28 mouse cellular contexts compared by ENCODE assay signal in genomic region chr2:181116436-181116835, GRCm38 (mm10). TPM values are rescaled to one million over a fixed set of nuclear protein-coding genes. Genes with fewer than 3 reads are reported as not detected.
A peak's percentile ranks its signal among the peaks of the same experiment; 100 is the strongest.
DNase-seq lines count a peak whose midpoint lies in the region; ATAC-seq and TF ChIP-seq lines count a peak whose summit lies in the region.
"Had no signal": no experiment of that assay in that cellular context is flagged by ENCODE, and none has a peak within 500 bp of the region (broad histone marks: within the 10 kb centered on the region; RNA-seq: fewer than 3 reads in every experiment).

No protein-coding gene starts in this region.

- no peak for TF ChIP-seq POLR2A in olfactory bulb, adult 2 months (IDR thresholded peaks at IDR 0.05; ENCODE audit: insufficient read depth, low read depth, low read length)

- H3K4me3 ChIP-seq in forebrain, embryonic 15.5 days: no peak overlapping the region
- H3K4me3 ChIP-seq in forebrain, embryonic 11.5 days (ENCODE audit: low read depth, low read length): no peak overlapping the region
- H3K4me3 ChIP-seq in left cerebral cortex, adult 2 months: no peak overlapping the region
- no peak overlapping the region for H3K4me3 ChIP-seq in midbrain, embryonic 13.5 days (replicated peaks)
- H3K4me3 ChIP-seq in olfactory bulb, adult 2 months (ENCODE audit: insufficient read depth, low read depth, low read length): no peak overlapping the region
- H3K4me3 ChIP-seq: embryonic facial prominence, embryonic 15.5 days; myocyte had no signal

- no peak for ATAC-seq in forebrain, embryonic 15.5 days (replicated peaks)
- no peak for ATAC-seq in forebrain, embryonic 11.5 days (replicated peaks; ENCODE audit: low FRiP score)
- ATAC-seq in midbrain, embryonic 13.5 days: no peak
- ATAC-seq: CD4-positive, CD25-positive, alpha-beta regulatory T cell, adult 4 months; intestine, embryonic 16.5 days; liver, postnatal 0 days; lung, postnatal 0 days had no signal

- H3K27me3 ChIP-seq in forebrain, embryonic 15.5 days: no peaks in the 10 kb centered on the region
- no peaks in the 10 kb centered on the region for H3K27me3 ChIP-seq in forebrain, embryonic 11.5 days (ENCODE audit: control insufficient read depth, insufficient read depth, low read length)
- no peaks in the 10 kb centered on the region for H3K27me3 ChIP-seq in midbrain, embryonic 13.5 days

- H3K9me3 ChIP-seq in forebrain, embryonic 15.5 days: no peaks in the 10 kb centered on the region
- H3K9me3 ChIP-seq in forebrain, embryonic 11.5 days (ENCODE audit: control insufficient read depth, low read length): no peaks in the 10 kb centered on the region
- H3K9me3 ChIP-seq in midbrain, embryonic 13.5 days: no peaks in the 10 kb centered on the region
- H3K9me3 ChIP-seq: embryonic facial prominence, embryonic 15.5 days had no signal

- peak overlapping the region; percentile 39; the same call in 1 of the 2 replicates for H3K27ac ChIP-seq in forebrain, embryonic 15.5 days (replicated peaks)
- no peak overlapping the region for H3K27ac ChIP-seq in forebrain, embryonic 11.5 days (ENCODE audit: low read depth, low read length)
- peak overlapping the region; percentile 63 for H3K27ac ChIP-seq in left cerebral cortex, adult 2 months
- H3K27ac ChIP-seq in midbrain, embryonic 13.5 days: peak overlapping the region; percentile 37
- H3K27ac ChIP-seq in olfactory bulb, adult 2 months (ENCODE audit: insufficient read depth, low read depth, low read length): peak overlapping the region; percentile 57
- H3K27ac ChIP-seq: embryonic facial prominence, embryonic 15.5 days; macrophage had no signal

- no peak for TF ChIP-seq CTCF in left cerebral cortex, adult 2 months (IDR thresholded peaks at IDR 0.05)
- no peak for TF ChIP-seq CTCF in olfactory bulb, adult 2 months (IDR thresholded peaks at IDR 0.05; ENCODE audit: insufficient read depth, low read depth, low read length)

- peaks cover 14% of the 10 kb centered on the region; the same call in 1 of the 2 replicates for H3K36me3 ChIP-seq in forebrain, embryonic 15.5 days
- H3K36me3 ChIP-seq in forebrain, embryonic 11.5 days (ENCODE audit: control insufficient read depth, insufficient read depth, low read length): no peaks in the 10 kb centered on the region
- H3K36me3 ChIP-seq in midbrain, embryonic 13.5 days: peaks cover 22% of the 10 kb centered on the region
- H3K36me3 ChIP-seq: embryonic facial prominence, embryonic 15.5 days had no signal

- no peak overlapping the region for H3K9ac ChIP-seq in forebrain, embryonic 15.5 days (replicated peaks)
- H3K9ac ChIP-seq in forebrain, embryonic 11.5 days (ENCODE audit: low read length): no peak overlapping the region
- H3K9ac ChIP-seq in midbrain, embryonic 13.5 days (replicated peaks): no peak overlapping the region
- H3K9ac ChIP-seq: embryonic facial prominence, embryonic 15.5 days; liver, postnatal 0 days had no signal

- DNase-seq in forebrain, embryonic 11.5 days (ENCODE audit: low spot score): no peak
- no peak for DNase-seq in left cerebral cortex, adult 2 months (ENCODE audit: extremely low spot score in 1 of 2, low spot score in 2 of 2)
- no peak for DNase-seq in left cerebral cortex, adult 18-20 months (ENCODE audit: low spot score in 2 of 2)
- no peak for DNase-seq in yolk sac, embryonic 10.5 days (ENCODE audit: low spot score)
- DNase-seq: adrenal gland, postnatal 14 days; cerebellum, adult 9-11 months; gastrocnemius, postnatal 10 days; kidney, postnatal 25 days; liver, postnatal 0 days; right cerebral cortex, postnatal 14 days had no signal

- WGBS in forebrain, embryonic 15.5 days: 72% methylated on average over 5 of the region's 5 CpGs
- 87% methylated on average over 5 of the region's 5 CpGs for WGBS in forebrain, embryonic 11.5 days
- 75% methylated on average over 5 of the region's 5 CpGs for WGBS in midbrain, embryonic 13.5 days
- 63% methylated on average over 5 of the region's 5 CpGs for WGBS in olfactory bulb, adult 2 months

- H3K4me1 ChIP-seq in forebrain, embryonic 15.5 days: peaks cover 67% of the 10 kb centered on the region
- peaks cover 7% of the 10 kb centered on the region for H3K4me1 ChIP-seq in forebrain, embryonic 11.5 days (replicated peaks; ENCODE audit: control insufficient read depth, insufficient read depth, low read length)
- peaks cover 80% of the 10 kb centered on the region for H3K4me1 ChIP-seq in midbrain, embryonic 13.5 days (replicated peaks)
- H3K4me1 ChIP-seq in olfactory bulb, adult 2 months (ENCODE audit: control insufficient read depth, insufficient read depth, low read length): peaks cover 70% of the 10 kb centered on the region
- H3K4me1 ChIP-seq: embryonic facial prominence, embryonic 15.5 days had no signal

- no peak overlapping the region for H3K4me2 ChIP-seq in forebrain, embryonic 15.5 days (replicated peaks)
- no peak overlapping the region for H3K4me2 ChIP-seq in forebrain, embryonic 11.5 days (ENCODE audit: low read depth, low read length, severe bottlenecking)
- H3K4me2 ChIP-seq in midbrain, embryonic 13.5 days (replicated peaks): no peak overlapping the region
- H3K4me2 ChIP-seq: embryonic facial prominence, embryonic 15.5 days; heart, embryonic 11.5 days had no signal

- intact Hi-C loops in left cerebral cortex, adult 2 months (cut with DNase I): no loop called here

RNA-seq across cellular contexts. Expression of gene Kcnq2, which starts 18.7 kb away (rescaled TPM):
- polyA plus RNA-seq in forebrain, embryonic 15.5 days (2015; fragmentation: Nextera tagmentation; extraction: Ambion mirVana): 45.2 and 46.7 TPM in 2 replicates
- polyA plus RNA-seq in forebrain, embryonic 11.5 days (2014; fragmentation: Nextera tagmentation; extraction: Ambion mirVana): 13.6 and 13.9 TPM in 2 replicates
- total RNA-seq in left cerebral cortex, adult 2 months (2021): 100 to 1,000 TPM; 275 to 280 TPM
- total RNA-seq in left cerebral cortex, adult 18-20 months (2021): 100 to 1,000 TPM; 264 to 274 TPM
- 44.0 and 47.3 TPM in 2 replicates for polyA plus RNA-seq in midbrain, embryonic 13.5 days (2015; fragmentation: Nextera tagmentation; extraction: Ambion mirVana)
- polyA plus RNA-seq in olfactory bulb, adult 2 months (2012; ENCODE audit: insufficient read depth, insufficient read length, low replicate concordance, missing spikeins): 209 TPM in 1 of 2 replicates, not detected in the other
- total RNA-seq: granulocyte monocyte progenitor cell, adult 5-6 weeks; hematopoietic stem cell, adult 5-6 weeks; liver, adult 2 months; neutrophil, adult 5-6 weeks had no signal
- polyA plus RNA-seq: CD4-positive, CD25-positive, alpha-beta regulatory T cell, adult 4 months; heart, postnatal 0 days; kidney, embryonic 14.5 days; liver, adult 2 months; liver, postnatal 0 days; lung, postnatal 0 days; macrophage; myocyte had no signal

RNA-seq across cellular contexts. Expression of gene Eef1a2, which starts 40.4 kb away (rescaled TPM):
- polyA plus RNA-seq in forebrain, embryonic 15.5 days (2015; fragmentation: Nextera tagmentation; extraction: Ambion mirVana): 5.8 and 6.3 TPM in 2 replicates
- polyA plus RNA-seq in forebrain, embryonic 11.5 days (2014; fragmentation: Nextera tagmentation; extraction: Ambion mirVana): 0.47 and 0.55 TPM in 2 replicates
- total RNA-seq in left cerebral cortex, adult 2 months (2021): 1,000 to 10,000 TPM; 1,380 to 1,388 TPM
- total RNA-seq in left cerebral cortex, adult 18-20 months (2021): 1,000 to 10,000 TPM; 1,361 to 1,429 TPM
- polyA plus RNA-seq in midbrain, embryonic 13.5 days (2015; fragmentation: Nextera tagmentation; extraction: Ambion mirVana): 3.5 and 3.8 TPM in 2 replicates
- polyA plus RNA-seq in olfactory bulb, adult 2 months (2012; ENCODE audit: insufficient read depth, insufficient read length, low replicate concordance, missing spikeins): 147 TPM in 1 of 2 replicates, not detected in the other
- total RNA-seq: common myeloid progenitor, adult 5-6 weeks; granulocyte monocyte progenitor cell, adult 5-6 weeks; hematopoietic stem cell, adult 5-6 weeks; neutrophil, adult 5-6 weeks had no signal
- polyA plus RNA-seq: CD4-positive, CD25-positive, alpha-beta regulatory T cell, adult 4 months; kidney, embryonic 14.5 days; liver, adult 2 months; liver, postnatal 0 days; thymus, postnatal 0 days had no signal

Comparison
In these comparisons a context has a peak if more than half of its experiments do, and no peak if none do; other contexts are left out.
1. RNA of gene Eef1a2, which starts 40.4 kb away (polyA plus RNA-seq): 147 TPM in olfactory bulb, adult 2 months; 5.8 to 6.3 TPM in forebrain, embryonic 15.5 days, 3.5 to 3.8 TPM in midbrain, embryonic 13.5 days and 0.47 to 0.55 TPM in forebrain, embryonic 11.5 days; every median in the first group is over 10 times any median in the second.